Mouse (Mus musculus) layer of hippocampus, postnatal 25 days (tissue): Measurements from ENCODE around the gene Asrgl1. TPM values are rescaled to one million over a fixed set of nuclear protein-coding genes. Genes with fewer than 3 reads are reported as not detected.

ENCODE experiments used
- DNase-seq, 2 experiments: peaks; one replicate each; pipeline ENCODE4 v3.0.0; 2022; ENCODE audit warnings: mixed read lengths in 2 of 2, low spot score in 1 of 2; ENCODE audit errors: extremely low spot score in 1 of 2
- total RNA-seq, 2 experiments: library from RNA; stranded (reverse); gene quantifications; 2 replicates each; pipeline ENCODE4 v1.2.3; 2021

The Asrgl1 gene
- total RNA-seq, 2 experiments from 2014 or later: 142 to 167 TPM

DNA sequence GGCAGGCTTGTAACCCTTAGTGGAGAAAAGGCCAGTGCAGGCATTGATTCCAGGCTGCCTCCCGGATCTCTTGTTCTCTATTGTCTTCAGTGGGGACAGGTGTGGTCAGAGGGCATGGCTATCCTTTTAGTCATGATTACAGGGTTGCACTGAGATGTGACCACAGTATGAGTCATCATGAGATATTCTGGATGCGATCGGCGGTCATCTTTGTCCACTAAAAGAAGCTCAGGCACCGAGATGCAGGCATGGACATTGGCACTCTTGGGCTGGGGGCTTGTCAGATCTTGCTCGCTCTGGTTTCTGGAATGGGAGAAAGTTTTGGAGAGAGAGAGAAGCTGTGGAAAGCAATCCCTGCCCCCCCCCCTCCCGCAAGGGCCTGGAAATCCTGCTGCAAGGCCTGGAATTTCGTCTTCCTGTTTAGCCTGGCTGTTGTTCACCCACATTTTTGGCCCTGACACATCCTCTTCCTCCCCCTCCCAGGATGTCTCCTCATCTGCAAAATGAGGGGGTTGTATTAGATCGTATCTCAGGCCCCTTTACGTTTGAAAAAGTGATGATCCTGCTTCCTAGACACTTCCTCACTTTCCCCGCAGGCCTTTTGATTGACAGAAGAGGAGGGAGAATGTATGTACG lies 61.5 kb downstream of the Asrgl1 start:
- no peak for DNase-seq

DNA sequence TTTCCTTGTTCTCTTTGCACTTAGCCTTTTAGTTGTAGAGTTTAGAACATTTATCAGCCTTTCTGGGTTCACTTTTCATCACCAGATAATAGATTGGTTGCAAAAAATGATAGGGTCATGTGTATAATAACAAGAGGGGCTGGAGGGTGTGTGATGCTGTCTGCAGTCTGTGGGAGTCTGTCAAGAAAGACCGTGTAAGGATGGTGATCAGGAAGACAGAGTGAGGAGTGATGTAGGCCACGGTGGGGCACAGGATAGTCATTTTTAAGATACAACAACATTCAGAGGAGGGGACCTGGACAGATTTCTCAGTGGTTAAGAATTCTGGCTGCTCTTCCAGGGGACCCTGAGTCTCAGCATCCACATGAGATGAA lies 63.3 kb downstream of the Asrgl1 start:
- DNase-seq: no peak

DNA sequence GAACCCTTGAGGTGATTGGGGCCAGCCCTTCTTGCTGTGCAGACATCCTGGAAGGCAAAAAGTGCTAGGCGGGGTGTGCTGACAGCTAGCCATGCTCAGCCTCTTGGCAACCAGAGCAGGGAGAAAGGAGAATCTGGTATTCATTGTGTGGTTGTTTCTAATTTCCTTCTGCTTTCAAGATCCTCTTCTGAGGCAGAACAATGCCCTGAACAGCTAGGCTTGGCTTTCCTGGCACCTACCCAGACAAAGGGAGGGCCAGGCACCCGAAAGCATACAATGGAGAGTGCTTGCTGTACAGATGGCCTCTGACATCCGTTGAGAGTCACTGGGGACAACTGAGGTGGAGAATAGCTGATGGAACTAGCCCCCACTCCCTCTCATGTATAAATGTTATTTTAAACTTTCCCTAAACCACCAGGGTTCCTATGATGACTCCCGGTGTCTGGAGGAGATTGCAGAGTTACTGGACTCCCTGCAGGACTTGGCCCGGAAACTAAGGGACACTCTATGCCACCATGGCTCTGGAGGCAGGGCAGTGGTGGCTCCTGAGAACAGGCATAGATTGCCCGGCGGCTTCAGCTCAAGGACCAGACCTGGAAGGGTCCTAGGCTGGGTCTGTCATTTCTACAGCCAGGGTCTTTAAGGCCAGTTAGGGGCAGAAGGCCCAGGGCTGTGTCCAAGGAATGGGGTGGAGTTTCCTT lies 63.8 kb downstream of the Asrgl1 start:
- DNase-seq: no peak

DNA sequence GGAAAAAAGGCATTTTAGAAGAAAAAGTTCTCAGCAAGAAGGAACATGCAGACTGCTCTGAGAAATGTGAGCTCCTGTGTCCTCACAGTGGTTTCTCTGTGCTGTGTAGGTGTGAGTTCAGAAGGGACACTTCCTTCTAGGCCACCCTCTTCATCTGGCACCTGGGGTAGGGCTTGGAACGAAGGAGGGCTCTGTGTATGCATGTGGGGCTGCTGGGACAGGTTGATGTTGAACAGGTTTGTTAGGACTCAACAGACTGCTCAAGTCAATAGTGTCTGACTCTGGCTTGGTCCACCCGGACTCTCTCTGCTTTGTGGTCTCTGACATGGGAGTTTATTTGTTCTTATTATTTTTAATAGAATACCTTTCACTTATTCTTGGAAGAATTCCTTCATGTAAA lies 65.1 kb downstream of the Asrgl1 start:
- no peak for DNase-seq

DNA sequence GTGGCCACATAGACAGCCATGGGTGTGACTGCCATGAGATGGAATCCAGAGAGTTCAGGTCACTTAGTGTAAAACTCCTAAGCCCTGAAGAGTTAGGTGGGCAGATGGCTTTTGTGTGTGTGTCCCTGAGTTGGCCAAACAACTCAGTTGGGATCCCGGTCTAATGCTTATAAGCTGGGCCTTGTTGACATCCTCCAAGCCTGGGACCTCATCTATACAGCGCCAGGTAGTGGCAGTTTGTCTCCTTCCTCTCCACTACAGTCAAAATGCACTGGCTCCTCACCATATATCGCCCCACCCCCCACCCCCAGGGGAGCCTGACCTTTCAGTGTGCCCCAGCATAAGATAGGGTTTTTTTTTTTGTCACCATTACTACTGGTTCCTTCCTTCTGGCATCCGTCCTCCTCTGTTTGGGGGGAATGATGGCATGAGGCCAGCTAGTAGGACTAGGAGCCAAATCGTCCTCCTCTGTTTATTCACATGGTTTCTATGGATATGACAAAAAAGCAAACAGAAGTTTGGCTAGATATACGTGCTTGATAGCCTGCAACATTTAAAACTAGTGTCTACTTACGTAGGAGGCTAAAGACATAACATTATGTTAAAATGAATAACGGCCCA lies 65.6 kb downstream of the Asrgl1 start:
- DNase-seq: no peak

DNA sequence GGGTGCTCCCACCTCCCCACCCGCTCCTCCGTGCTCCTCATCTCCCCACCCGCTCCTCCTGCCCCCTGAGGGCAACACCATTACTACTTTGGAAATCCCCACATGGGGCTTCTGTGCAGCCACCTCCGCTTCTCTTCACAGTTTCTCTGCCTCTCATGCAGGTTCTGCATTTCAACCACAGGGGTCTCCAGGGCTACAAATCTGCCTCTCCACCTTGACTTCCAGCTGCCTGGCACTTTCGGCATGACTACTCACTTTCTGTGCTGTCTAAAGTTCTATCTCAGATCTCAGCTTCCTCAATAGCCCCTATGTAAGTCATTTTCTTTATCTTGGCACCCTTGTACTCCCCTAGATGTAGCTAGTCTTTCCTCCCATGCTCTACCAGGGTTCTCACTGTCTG lies 68.1 kb downstream of the Asrgl1 start:
- DNase-seq: no peak

DNA sequence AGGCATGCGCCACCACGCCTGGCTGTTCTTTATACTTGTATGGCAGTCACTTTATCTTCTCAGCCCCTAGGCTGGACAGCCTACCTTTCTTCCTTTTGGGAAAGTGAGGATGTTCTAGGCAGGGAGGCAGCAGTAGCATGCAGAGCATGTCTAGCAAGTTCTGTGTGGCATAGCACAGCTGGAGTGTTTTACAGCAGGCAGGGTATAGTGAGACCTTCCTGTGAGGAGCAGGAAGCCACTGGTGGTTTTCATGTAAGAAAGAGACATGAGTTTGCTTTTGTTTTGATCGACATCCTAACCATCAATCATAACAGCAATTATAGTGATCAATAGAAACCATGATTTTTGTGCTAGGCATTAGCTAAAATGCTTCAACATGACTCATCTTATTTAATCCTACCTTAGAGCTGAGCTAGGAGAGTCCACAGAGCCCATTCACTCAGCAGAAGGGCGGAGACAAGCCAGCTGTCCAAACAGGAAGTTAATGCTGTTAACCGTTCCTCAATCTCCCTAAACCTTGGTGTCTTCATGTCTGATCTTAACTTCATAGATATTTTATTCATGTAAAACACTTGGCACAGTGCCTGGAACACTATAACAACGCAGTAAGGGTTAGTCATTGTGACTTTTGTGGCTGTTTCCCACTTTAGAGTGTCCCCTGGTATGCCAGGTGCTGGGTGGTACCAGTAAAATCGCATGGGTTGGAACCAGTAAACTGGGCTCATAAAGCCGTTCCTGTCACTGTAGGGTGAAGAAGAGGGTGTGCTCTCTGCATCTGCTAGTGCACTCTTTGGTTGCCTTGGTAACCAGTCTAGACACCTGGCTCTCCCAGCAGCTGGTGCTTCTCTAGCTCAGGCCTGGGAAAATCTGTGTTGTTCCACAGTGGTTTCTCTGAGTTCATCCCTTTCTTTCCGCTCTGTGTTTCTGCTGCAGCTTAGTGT lies 69.5 kb downstream of the Asrgl1 start:
- no peak for DNase-seq

DNA sequence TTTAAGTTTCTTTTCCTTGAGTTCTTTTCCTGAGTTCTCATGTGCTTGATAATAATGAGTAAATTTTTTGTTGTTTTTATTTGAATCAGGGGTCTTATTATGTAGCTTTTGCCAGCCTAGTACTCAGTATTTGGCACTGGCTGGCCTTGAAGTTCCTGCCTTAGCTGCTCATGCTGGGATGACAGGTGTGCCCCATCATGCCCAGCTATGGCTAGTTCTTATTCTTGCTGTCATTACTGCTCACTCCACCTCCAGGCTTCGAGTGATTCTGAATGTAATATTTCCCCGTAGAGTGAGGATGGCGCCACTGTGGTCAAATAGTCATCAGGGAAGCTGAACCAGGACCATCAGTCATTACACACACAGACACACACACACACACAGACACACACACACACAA lies 71.6 kb downstream of the Asrgl1 start:
- no peak for DNase-seq

DNA sequence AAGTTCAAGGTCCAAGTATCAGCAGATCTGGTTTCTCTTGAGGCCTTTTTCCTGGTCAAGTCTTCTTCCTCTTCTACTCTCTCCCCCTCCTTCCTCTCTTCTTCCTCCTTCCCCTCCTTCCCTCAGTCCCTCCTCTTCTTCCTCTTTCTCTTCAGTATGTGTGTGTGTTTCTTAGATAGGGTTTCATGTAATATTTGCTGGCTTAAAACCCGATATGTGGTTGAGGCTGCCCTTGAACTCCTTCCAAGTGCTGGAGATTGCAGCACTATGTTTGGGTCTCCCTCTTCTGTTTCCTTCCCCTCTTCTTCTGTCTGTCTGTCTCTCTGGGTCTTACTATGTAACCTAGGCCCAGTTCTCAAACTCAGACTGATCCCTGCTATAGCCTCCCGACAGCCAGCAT lies 72.6 kb downstream of the Asrgl1 start:
- no peak for DNase-seq

DNA sequence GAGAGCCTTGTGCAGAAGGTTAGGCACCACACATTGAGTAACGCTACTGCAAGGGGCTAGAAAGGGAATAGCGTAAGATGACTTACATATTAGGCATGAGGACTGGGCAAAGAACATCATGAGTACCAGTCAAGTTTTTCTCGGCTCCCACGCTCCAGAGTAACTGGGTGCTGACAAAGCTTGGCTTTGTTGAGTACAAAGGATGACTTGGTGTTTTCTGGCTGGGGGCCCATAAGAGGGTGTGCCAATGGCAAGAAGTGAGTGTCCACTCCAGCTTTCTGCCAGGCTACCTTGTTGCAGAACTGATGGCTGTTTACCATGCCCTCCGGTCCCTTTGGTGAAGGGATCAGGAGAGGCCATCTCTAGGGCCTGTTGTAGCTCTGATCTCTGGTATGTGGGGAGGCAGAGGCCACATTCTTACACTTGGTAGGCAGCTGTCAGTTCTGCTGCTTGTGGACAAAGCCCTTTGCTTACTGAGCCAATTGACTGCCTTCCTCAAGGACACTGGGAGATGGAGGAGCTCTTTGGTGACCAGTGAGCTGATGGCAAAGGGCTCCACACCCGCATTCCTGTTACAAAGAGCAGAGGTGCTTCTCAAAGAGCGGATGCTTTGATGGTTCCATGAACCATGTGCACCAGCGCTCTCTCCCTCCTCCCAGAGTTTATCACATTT lies 74.1 kb downstream of the Asrgl1 start:
- DNase-seq: no peak

DNA sequence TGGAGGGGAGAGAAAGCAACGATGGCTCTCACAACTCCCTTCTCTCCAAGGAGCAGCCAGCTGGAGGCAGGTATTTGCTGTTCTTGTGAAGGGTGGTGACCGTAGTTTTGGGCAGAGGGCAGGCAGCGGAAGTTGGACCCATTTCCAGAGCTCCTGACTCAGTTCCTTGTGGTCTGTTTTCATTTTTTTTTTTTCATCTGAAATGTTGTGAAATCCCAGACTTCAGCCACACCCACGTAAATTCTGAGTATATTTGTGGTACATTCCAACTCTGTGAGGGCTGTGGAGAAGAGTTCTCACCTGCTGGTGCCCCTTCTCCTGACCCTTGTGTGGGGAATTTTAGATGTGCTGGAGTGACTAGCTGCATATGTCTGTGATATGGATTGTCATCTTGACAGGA lies 75.3 kb downstream of the Asrgl1 start:
- DNase-seq: no peak

Other genes starting within 250 kb of the Asrgl1 start
- 10 to 100 TPM; 22.0 to 25.7 TPM for gene 1810009A15Rik, start 246.8 kb downstream of the Asrgl1 start, total RNA-seq
- gene Gm49416, start 246.7 kb downstream of the Asrgl1 start, total RNA-seq: 1 to 10 TPM; 1.6 to 2.2 TPM
- 10 to 100 TPM; 26.1 to 27.0 TPM for gene Ints5, start 242.6 kb downstream of the Asrgl1 start, total RNA-seq
- 100 to 1,000 TPM; 116 to 122 TPM for gene Ganab, start 237.6 kb downstream of the Asrgl1 start, total RNA-seq
- gene B3gat3, start 215.3 kb downstream of the Asrgl1 start, total RNA-seq: 100 to 1,000 TPM; 169 to 172 TPM
- gene Rom1, start 206.3 kb downstream of the Asrgl1 start, total RNA-seq: 1 to 10 TPM; 4.8 to 6.4 TPM
- gene Eml3, start 206.1 kb downstream of the Asrgl1 start, total RNA-seq: 10 to 100 TPM in 1 of 2 experiments, 1 to 10 TPM in 1; 9.1 to 11.1 TPM
- gene Mta2, start 193.8 kb downstream of the Asrgl1 start, total RNA-seq: 10 to 100 TPM; 51.2 to 58.4 TPM
- 10 to 100 TPM; 19.4 to 20.1 TPM for gene Tut1, start 181.8 kb downstream of the Asrgl1 start, total RNA-seq
- gene Eef1g, start 168.6 kb downstream of the Asrgl1 start, total RNA-seq: 100 to 1,000 TPM; 215 to 256 TPM
- 10 to 100 TPM; 14.7 to 15.7 TPM for gene Ahnak, start 146.4 kb downstream of the Asrgl1 start, total RNA-seq
- not detected for gene Scgb1a1, start 47.7 kb downstream of the Asrgl1 start, total RNA-seq